Mouse (Mus musculus): ENCODE measurements around the gene Npcd.

DNA sequence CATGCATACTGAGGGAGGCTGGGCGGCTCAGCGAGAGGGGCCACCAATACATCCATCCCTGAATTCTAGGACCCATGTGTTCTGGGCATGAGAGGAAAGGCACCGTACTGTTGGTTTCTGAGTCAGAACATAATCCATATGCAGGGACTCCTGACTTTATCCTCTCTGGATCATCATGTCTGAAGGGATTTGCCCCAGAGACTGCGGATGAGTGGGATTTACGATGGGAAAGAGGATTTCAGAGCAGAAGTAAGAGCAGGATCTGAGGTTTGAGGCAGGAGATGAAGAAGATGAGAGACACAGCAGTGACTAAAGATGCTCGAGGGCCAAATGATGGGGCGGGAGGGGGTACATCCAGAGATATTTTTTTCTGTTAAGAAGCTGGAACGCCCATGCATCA, 39.5 kb upstream of the Npcd start:
- no peak for TF ChIP-seq CTCF (IDR thresholded peaks at IDR 0.05; ENCODE audit: low read depth, low read length)
- TF ChIP-seq POLR2A (IDR thresholded peaks at IDR 0.05; ENCODE audit: extremely low read depth, insufficient read depth, low read length), result no peak
